Mouse (Mus musculus): ENCODE data around the gene Smap2. TPM values are rescaled to one million over a fixed set of nuclear protein-coding genes. Genes with fewer than 3 reads are reported as not detected.
A peak's percentile ranks its signal among the peaks of the same experiment; 100 is the strongest.

Smap2 gene
- polyA plus RNA-seq, 1 experiment from 2014 or later, result 52.0 TPM

DNA sequence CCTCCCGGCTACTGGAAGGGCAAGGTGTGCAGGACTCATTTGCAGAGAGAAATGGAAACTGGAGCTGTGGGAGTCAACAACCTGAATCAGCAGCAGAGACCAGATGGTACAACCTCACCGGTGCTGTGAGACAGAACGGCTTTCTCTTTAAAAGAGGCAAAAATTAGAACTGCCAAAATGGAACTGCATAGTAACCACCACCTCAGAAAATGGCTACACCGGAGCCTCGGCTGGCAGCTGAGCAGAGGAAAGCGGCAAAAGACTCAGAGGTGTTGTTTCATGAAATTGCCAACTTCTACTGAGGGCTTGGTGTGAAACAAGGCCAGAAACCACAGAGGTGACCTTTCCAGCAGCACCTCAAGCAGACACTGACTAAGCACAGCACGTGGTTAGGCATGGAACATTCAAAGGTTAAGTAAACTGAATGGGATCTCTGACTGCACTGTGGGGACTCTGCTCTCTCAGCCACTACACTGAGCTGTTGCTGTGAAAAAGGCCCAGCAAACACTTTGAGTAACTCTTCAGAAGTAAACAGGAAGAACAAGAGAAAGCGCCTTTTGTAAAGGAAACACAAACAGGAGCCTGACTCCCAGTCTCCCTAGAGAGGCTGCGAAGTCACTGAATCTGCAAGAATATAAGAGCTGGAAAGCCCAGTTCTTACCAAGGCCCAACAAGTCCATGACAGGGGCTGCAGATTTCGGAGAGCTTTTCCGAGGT is 42.2 kb downstream of the Smap2 start:
- no peak overlapping the region for H3K4me2 ChIP-seq (ENCODE audit: low read length)
- H3K9me3 ChIP-seq (ENCODE audit: control insufficient read depth, low read length), result no peaks in the 10 kb centered on the region
- no peak for DNase-seq
- no peaks in the 10 kb centered on the region for H3K4me1 ChIP-seq (ENCODE audit: control insufficient read depth, insufficient read depth, low read length)
- no peak overlapping the region for H3K27ac ChIP-seq (replicated peaks; ENCODE audit: low read depth, low read length)
- 88% methylated on average over 11 of the region's 11 CpGs for WGBS
- no peak overlapping the region for H3K9ac ChIP-seq (replicated peaks; ENCODE audit: low read length)
- H3K36me3 ChIP-seq (ENCODE audit: control insufficient read depth, insufficient read depth, low read length), result peaks cover 63% of the 10 kb centered on the region
- H3K4me3 ChIP-seq (replicated peaks; ENCODE audit: low read depth, low read length), result no peak overlapping the region
- no peak for ATAC-seq (ENCODE audit: low FRiP score, low TSS enrichment)
- H3K27me3 ChIP-seq (ENCODE audit: control insufficient read depth, insufficient read depth, low read length), result no peaks in the 10 kb centered on the region

DNA sequence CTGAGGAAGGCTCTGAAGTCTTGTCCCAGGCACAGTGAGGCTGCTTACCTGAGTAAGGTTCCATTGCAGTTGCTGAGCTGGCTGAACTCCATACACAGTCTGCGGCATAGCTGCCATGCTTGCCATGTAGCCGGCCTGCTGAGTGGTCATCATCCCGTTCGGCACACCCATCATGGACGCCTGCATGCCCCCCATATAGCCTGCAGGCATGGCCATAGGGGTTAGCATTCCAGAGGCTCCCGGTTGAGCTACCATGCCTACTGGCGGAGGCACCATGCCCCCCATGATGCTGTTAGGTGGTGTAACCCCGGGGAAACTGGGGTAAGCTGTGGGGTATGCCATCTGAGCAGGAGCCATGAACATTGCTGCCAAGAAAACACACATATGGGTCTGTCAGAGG is 45.2 kb downstream of the Smap2 start:
- WGBS, result 90% methylated on average over 8 of the region's 8 CpGs
- ATAC-seq (ENCODE audit: low FRiP score, low TSS enrichment), result no peak
- H3K36me3 ChIP-seq (ENCODE audit: control insufficient read depth, insufficient read depth, low read length), result peaks cover 82% of the 10 kb centered on the region
- no peak overlapping the region for H3K27ac ChIP-seq (replicated peaks; ENCODE audit: low read depth, low read length)
- H3K4me2 ChIP-seq (ENCODE audit: low read length), result no peak overlapping the region
- no peak for DNase-seq
- no peaks in the 10 kb centered on the region for H3K27me3 ChIP-seq (ENCODE audit: control insufficient read depth, insufficient read depth, low read length)
- H3K4me3 ChIP-seq (replicated peaks; ENCODE audit: low read depth, low read length), result no peak overlapping the region
- H3K4me1 ChIP-seq (ENCODE audit: control insufficient read depth, insufficient read depth, low read length), result no peaks in the 10 kb centered on the region
- no peaks in the 10 kb centered on the region for H3K9me3 ChIP-seq (ENCODE audit: control insufficient read depth, low read length)
- no peak overlapping the region for H3K9ac ChIP-seq (replicated peaks; ENCODE audit: low read length)

DNA sequence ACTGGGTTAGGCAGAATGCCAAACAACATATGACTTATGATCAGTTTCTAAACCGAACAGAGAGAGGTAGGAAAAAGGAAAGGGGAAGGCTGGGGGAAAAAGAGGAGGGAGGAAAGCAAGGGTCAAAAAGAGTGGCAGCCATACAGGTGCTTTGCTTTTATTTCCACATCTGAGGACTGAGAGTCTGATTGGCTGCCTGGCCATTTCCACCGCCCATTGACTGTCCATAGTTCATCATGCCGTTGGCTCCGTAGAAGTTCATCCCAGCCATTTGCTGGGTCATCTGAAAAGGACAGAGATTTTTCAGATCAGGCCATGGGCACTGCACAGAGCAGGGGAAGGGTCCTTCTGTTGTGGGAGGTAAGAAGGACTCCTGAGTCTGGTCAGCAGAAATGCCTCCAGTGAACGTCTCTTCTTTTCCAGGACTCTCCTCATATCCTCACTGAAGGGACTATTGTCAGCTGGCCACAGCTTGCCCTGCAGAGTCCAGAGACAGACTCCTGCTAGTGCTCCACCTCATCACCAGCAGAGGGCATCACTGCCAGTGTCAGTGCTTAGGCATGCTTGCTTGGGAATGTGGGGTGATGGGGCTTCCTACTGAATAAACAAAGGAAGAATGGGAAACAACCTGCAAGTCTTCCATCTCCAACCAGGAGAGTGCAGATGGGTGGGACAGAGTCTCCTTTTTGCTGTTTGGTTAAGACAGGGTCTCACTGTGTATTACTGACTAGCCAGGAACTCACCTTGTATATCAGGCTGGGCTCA is 47.5 kb downstream of the Smap2 start:
- WGBS, result 84% methylated on average over 5 of the region's 5 CpGs
- no peak overlapping the region for H3K9ac ChIP-seq (replicated peaks; ENCODE audit: low read length)

DNA sequence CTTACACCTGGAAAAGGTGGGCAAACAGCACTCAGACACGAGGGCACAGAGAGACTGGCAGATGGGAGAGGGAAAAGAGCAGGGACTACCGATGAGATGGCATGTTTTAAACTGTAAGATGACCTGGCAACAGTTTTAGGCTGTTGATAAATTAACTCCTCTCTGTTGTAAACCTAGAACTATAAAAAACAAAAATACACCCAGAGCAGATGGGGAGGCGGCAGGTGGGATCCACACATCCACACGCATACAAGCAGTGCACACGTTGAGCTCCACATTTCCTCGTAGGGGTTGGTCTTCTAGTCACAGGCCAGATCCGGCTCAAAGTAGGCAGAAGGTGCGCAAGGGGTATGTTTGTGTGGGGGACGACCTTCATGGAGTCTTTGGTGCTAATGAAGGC is 48.6 kb downstream of the Smap2 start:
- DNase-seq, result no peak
- H3K36me3 ChIP-seq (ENCODE audit: control insufficient read depth, insufficient read depth, low read length), result peaks cover 53% of the 10 kb centered on the region
- H3K27me3 ChIP-seq (ENCODE audit: control insufficient read depth, insufficient read depth, low read length), result no peaks in the 10 kb centered on the region
- 94% methylated on average over 9 of the region's 9 CpGs for WGBS
- no peaks in the 10 kb centered on the region for H3K9me3 ChIP-seq (ENCODE audit: control insufficient read depth, low read length)
- no peak overlapping the region for H3K9ac ChIP-seq (replicated peaks; ENCODE audit: low read length)
- H3K4me2 ChIP-seq (ENCODE audit: low read length), result no peak overlapping the region
- no peak overlapping the region for H3K4me3 ChIP-seq (replicated peaks; ENCODE audit: low read depth, low read length)
- ATAC-seq (ENCODE audit: low FRiP score, low TSS enrichment), result no peak
- H3K27ac ChIP-seq (replicated peaks; ENCODE audit: low read depth, low read length), result no peak overlapping the region
- no peaks in the 10 kb centered on the region for H3K4me1 ChIP-seq (ENCODE audit: control insufficient read depth, insufficient read depth, low read length)

More for the DNA sequence above, 47.5 kb downstream of the Smap2 start:
- H3K27me3 ChIP-seq (ENCODE audit: control insufficient read depth, insufficient read depth, low read length), result no peaks in the 10 kb centered on the region
- ATAC-seq (ENCODE audit: low FRiP score, low TSS enrichment) (no peak), DNase-seq (peak; percentile 64)
- H3K36me3 ChIP-seq (ENCODE audit: control insufficient read depth, insufficient read depth, low read length), result peaks cover 64% of the 10 kb centered on the region
- H3K4me3 ChIP-seq (replicated peaks; ENCODE audit: low read depth, low read length), result no peak overlapping the region
- no peak overlapping the region for H3K27ac ChIP-seq (replicated peaks; ENCODE audit: low read depth, low read length)
- H3K4me2 ChIP-seq (ENCODE audit: low read length), result no peak overlapping the region
- no peaks in the 10 kb centered on the region for H3K4me1 ChIP-seq (ENCODE audit: control insufficient read depth, insufficient read depth, low read length)
- H3K9me3 ChIP-seq (ENCODE audit: control insufficient read depth, low read length), result no peaks in the 10 kb centered on the region

DNA sequence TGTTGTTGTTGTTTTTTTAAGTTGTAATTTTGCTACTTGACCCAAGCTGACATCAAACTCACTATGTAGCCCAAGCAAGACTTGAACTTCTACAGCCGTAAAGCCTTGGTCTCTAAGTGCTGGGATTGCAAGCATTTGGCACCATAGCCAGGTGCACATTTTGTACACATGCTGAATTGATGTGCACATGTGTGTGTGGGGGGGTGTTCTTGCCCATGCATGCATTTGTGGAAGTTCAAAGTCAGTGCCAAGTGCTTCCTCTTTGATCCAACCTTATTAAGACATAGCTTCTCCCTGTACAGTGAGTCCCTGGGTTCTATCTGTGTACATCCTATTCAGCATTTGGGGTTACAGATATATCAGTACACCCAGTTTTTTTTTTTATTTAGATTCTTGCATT is 61.5 kb downstream of the Smap2 start:
- H3K9ac ChIP-seq (replicated peaks; ENCODE audit: low read length), result no peak overlapping the region
- no peaks in the 10 kb centered on the region for H3K9me3 ChIP-seq (ENCODE audit: control insufficient read depth, low read length)
- DNase-seq (no peak), ATAC-seq (ENCODE audit: low FRiP score, low TSS enrichment) (no peak)
- H3K4me3 ChIP-seq (replicated peaks; ENCODE audit: low read depth, low read length), result no peak overlapping the region
- H3K4me2 ChIP-seq (ENCODE audit: low read length), result no peak overlapping the region
- no peaks in the 10 kb centered on the region for H3K36me3 ChIP-seq (ENCODE audit: control insufficient read depth, insufficient read depth, low read length)
- peaks cover 8% of the 10 kb centered on the region; the same call in 1 of the 2 replicates for H3K4me1 ChIP-seq (ENCODE audit: control insufficient read depth, insufficient read depth, low read length)
- no peak overlapping the region for H3K27ac ChIP-seq (replicated peaks; ENCODE audit: low read depth, low read length)
- WGBS, result 92% methylated on average over 1 of the region's 1 CpGs
- no peaks in the 10 kb centered on the region for H3K27me3 ChIP-seq (ENCODE audit: control insufficient read depth, insufficient read depth, low read length)

DNA sequence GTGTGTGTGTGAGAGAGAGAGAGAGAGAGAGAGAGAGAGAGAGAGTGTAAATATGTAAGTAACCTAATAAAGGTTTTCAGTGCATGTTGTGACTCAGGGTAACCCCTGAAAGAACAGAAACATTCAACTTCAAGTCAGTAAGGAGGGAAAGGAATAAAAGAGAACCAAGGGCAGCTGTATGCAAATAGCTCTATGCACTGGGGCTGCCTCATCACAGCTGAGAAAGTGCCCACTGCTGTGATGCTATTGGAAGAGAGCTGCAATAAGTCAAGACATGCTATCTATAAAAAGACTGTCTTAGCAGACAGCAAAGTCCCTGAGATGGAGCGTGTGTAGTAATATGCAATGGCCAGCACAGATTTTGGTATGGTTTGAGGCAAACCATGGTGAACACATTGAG is 63.4 kb downstream of the Smap2 start:
- H3K9ac ChIP-seq (replicated peaks; ENCODE audit: low read length), result no peak overlapping the region
- no peaks in the 10 kb centered on the region for H3K9me3 ChIP-seq (ENCODE audit: control insufficient read depth, low read length)
- no peak overlapping the region for H3K4me2 ChIP-seq (ENCODE audit: low read length)
- ATAC-seq (ENCODE audit: low FRiP score, low TSS enrichment) (no peak), DNase-seq (no peak)
- no peak overlapping the region for H3K4me3 ChIP-seq (replicated peaks; ENCODE audit: low read depth, low read length)
- peaks cover 8% of the 10 kb centered on the region; the same call in 1 of the 2 replicates for H3K4me1 ChIP-seq (ENCODE audit: control insufficient read depth, insufficient read depth, low read length)
- 48% methylated on average over 1 of the region's 1 CpGs for WGBS
- no peaks in the 10 kb centered on the region for H3K27me3 ChIP-seq (ENCODE audit: control insufficient read depth, insufficient read depth, low read length)
- H3K27ac ChIP-seq (replicated peaks; ENCODE audit: low read depth, low read length), result no peak overlapping the region
- no peaks in the 10 kb centered on the region for H3K36me3 ChIP-seq (ENCODE audit: control insufficient read depth, insufficient read depth, low read length)

DNA sequence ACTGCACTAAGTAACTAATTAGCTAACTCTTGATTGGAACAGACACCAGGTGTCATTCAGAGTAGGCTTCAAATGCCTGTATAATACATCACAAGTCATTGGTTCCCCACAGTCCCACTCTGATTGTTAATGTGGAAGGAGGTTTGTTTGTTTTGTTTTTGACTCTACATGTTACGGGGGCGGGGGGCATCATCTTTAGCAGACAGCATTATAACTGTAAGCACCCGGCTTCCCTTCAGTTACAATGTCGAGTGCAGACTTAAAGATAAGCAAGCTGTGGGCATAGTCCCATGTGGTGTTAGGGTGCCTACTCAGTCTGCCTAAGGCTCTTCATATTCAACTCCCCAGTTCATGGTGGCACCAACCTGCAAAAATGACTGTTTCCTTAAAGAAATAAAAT is 64.0 kb downstream of the Smap2 start:
- no peak overlapping the region for H3K9ac ChIP-seq (replicated peaks; ENCODE audit: low read length)
- ATAC-seq (ENCODE audit: low FRiP score, low TSS enrichment) (no peak), DNase-seq (no peak)
- H3K36me3 ChIP-seq (ENCODE audit: control insufficient read depth, insufficient read depth, low read length), result no peaks in the 10 kb centered on the region
- no peaks in the 10 kb centered on the region for H3K27me3 ChIP-seq (ENCODE audit: control insufficient read depth, insufficient read depth, low read length)
- H3K4me2 ChIP-seq (ENCODE audit: low read length), result no peak overlapping the region
- H3K27ac ChIP-seq (replicated peaks; ENCODE audit: low read depth, low read length), result no peak overlapping the region
- H3K9me3 ChIP-seq (ENCODE audit: control insufficient read depth, low read length), result no peaks in the 10 kb centered on the region
- H3K4me1 ChIP-seq (ENCODE audit: control insufficient read depth, insufficient read depth, low read length), result peaks cover 8% of the 10 kb centered on the region; the same call in 1 of the 2 replicates
- H3K4me3 ChIP-seq (replicated peaks; ENCODE audit: low read depth, low read length), result no peak overlapping the region
- 84% methylated on average over 4 of the region's 4 CpGs for WGBS

DNA sequence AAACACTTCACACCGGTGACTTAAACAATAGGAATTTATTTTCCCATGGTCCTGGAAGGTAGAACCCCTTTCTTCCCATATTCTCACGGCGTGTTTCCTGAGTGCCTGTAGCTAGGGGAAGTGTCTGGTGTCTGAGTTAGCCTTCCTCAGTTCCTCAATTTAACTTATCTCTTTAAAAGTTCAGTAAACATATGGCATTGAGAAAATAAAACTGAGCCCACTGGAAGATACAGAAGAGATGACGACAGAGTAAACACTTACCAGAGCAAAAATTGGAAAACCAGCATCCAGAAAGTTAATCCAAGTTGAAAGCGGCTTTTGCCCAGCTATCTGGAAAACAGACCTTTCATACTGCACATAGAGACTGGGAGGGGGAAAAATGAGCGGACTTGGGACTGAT is 64.9 kb downstream of the Smap2 start:
- peak overlapping the region; percentile 77 for H3K4me2 ChIP-seq (ENCODE audit: low read length)
- DNase-seq (no peak), ATAC-seq (ENCODE audit: low FRiP score, low TSS enrichment) (no peak)
- H3K4me1 ChIP-seq (ENCODE audit: control insufficient read depth, insufficient read depth, low read length), result peaks cover 8% of the 10 kb centered on the region; the same call in 1 of the 2 replicates
- H3K27me3 ChIP-seq (ENCODE audit: control insufficient read depth, insufficient read depth, low read length), result no peaks in the 10 kb centered on the region
- WGBS, result 56% methylated on average over 6 of the region's 6 CpGs
- H3K36me3 ChIP-seq (ENCODE audit: control insufficient read depth, insufficient read depth, low read length), result 0 out of 2 replicates have a peak, but pooled peaks cover 3% of the 10 kb centered on the region
- peak overlapping the region; percentile 69 for H3K9ac ChIP-seq (replicated peaks; ENCODE audit: low read length)
- peak overlapping the region; percentile 72; the same call in 1 of the 2 replicates for H3K27ac ChIP-seq (replicated peaks; ENCODE audit: low read depth, low read length)
- peak overlapping the region; percentile 72 for H3K4me3 ChIP-seq (replicated peaks; ENCODE audit: low read depth, low read length)
- no peaks in the 10 kb centered on the region for H3K9me3 ChIP-seq (ENCODE audit: control insufficient read depth, low read length)
